Mouse (Mus musculus) embryo, embryonic 11 days (tissue): ENCODE measurements around the gene Tnrc6a.

ENCODE experiments used
- DNase-seq: peaks from one replicate; pipeline ENCODE4 v3.0.0-alpha.2; 2015

Tnrc6a gene

DNA sequence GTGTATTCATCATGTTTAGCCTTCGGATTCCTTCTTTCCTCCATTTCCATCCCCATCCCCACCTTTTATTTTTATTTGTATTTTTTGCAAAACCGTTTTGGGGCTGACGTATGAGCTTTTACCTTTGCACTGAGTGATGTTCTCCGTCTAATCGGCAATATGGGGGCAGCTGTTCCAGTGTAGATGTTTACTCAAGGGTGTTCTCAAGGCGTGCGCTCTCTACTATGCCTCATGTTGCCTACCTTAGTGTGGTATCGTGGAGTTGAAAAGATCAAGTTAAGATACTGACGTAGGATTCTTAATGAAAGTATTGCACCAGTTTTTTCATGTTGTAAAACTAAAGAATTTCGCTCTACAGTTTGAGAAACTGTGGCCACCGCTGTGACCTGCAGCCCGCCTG is 69.5 kb downstream of the Tnrc6a start:
- DNase-seq = no peak

DNA sequence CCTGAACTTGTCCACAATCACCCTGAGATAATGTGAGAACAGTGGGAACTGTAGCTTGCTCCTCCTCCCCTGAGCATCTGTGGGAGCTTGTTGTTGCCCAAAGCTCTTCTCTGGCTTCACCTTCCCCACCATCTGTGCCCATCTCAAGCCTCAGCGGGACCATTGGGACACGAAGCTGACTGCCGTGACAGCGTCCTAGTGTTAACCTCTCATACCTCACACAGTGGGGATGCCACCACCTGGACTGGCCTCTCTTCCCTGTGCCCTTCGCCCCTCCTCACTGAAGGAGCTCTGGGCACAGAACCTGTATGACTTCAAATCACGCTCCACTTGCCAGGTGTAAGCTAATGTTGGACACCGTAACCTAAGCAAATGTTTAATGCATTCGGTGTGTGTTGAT is 71.0 kb downstream of the Tnrc6a start:
- DNase-seq = no peak

DNA sequence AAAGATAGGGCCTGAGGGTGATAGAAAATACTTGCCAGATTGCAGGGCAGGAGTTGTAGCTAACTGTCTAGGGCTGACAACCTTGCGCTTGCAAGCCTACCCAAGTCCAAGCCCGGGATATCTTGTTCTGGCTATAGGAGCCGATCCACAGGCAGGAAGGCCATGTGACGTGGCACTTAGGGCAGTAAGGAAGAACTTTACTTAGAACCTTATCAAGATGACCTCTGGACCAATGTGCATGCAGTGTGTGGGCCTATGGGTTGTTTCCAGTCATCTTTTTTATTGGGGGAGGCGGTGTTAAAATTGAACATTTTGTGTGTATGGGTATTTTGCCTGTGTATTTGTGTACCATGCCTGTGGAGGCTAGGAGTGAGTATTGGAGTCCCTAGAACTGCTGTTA is 72.7 kb downstream of the Tnrc6a start:
- DNase-seq = no peak

DNA sequence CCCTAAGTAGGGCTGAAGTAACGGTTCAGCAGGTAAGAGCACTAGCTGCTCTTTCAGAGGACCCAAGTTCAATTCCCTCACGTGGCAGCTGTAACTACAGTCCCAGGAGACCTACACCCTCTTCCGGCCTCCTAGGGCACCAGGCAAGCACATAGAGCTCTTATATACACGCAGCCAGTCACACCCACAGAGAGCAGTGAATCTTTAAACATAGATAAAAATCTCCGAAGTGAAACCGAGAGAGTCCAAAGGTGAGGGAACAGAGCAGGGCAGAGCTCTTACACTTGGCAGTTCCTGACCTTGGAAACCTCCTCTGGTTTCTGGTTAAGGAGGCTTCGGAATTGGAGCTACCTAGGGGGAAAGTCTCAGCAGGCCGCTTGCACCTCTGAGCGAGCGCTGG is 75.0 kb downstream of the Tnrc6a start:
- DNase-seq = no peak

DNA sequence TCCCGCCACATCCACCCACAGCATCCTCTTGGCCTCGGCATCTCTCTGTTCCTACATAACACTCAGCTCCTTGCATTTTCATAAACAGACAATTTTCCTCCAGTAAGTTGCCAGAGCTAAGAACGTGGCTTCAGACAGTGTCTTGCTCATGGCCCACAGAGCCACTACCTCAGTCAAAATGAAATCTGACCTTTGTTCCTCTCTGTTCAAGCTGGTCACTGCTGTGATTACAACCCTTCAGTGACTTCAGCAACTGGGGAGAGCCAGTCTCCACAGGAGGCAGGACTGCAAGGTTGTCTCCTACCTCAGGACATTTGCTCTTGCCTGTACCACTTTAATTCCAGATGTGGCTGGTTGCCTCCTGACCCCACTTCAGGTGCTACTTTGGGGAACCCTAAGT is 75.5 kb downstream of the Tnrc6a start:
- DNase-seq = no peak

DNA sequence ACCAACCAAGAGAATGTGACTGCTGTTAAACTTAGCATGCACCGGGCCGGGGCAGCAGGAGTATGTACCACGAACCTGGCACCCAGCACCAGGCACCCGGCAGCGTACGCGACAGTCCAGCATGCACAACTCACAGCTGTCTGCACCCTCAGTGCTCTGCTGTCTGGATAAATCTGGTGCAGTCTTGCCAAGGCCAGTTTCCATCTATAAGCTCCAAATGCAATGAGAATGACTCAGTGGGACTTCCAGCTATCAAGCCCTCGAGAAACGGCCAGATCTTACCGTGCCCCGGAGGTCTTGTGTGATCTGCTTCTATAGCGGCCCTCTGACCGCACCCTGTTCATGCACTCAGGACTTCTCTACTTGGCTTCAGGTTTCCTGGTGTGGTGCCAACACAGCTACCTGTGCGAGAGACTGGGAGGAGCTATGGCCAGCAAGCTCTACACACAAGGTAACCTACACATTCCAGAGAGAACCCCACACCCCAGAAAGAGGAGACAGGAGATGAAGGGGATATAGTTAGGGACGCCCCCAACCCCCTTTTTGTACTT is 76.0 kb downstream of the Tnrc6a start:
- DNase-seq = no peak

DNA sequence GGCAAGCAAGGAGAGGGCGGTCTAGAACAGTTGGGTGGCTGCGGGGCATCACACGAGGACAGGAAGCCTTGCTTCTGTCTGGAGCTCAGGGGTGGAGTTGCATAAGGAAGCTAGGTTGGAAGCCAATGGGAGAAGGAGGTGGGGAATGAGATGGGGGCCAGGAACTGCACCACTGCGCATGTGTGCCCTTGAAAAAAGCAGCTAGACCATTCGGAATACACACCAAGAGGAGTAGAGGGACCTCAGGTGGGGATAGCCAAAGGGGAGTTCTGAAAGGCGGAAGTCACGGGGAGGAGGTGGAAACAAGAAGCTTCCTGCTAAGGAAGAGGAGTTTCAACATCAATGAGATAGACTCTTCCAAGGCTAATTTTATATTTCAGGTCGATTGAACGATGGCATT is 77.0 kb downstream of the Tnrc6a start:
- no peak for DNase-seq

DNA sequence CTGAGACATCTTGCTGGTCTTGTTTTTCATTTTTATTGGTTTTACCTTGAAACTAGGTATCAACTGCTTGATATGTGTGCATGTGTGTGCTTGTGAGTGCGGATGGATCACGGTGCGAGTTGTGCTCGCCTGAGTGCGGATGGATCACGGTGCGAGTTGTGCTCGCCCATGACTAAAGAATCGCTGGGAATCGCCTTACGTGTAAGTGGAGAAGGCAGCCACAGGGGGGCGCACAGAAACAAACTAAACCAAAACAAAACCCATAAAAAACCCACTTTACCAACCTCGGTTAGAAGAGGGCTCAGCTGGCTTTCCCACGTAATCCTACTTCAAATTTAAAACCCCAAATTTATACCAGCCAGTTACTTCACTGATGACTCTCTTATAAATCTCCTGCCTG is 81.6 kb downstream of the Tnrc6a start:
- DNase-seq = peak; percentile 76

DNA sequence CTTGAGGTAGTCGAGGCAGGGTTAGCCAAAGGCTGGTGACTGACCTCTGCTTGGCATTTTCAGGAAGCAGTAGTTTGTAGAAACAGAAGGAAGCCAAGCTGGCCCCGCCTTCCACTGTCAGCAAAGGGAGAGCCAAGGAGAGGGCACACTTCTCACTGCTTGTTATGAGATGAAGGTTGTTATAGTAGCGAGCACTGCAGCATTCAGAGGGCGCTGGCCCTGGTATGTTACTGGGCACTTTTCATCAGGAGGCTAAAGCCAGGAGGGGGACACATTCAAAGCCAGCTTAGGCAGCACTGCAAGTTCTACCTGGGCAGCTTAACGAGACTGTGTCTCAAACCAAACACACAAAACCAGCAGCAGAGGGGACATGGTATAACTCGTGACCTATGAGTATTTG is 83.9 kb downstream of the Tnrc6a start:
- no peak for DNase-seq

DNA sequence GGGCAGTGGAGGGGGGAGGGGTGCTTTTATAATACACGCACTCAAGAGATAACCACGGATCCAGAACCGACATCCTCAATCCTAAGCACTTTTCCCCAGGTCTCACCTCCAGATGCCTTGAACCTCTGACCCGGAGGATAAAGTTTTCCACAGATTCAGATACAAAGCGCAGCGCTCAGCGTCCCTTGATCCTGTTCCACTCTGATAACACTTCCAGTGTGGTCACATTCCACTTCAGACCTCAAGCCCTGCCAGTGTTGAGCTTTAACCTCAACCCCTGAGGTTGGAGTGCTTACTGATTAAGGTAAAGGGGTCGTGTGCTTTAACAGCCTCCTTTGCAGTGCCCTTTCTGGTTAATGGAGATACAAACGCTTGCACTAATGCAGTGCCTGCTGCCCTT is 86.2 kb downstream of the Tnrc6a start:
- DNase-seq = no peak

DNA sequence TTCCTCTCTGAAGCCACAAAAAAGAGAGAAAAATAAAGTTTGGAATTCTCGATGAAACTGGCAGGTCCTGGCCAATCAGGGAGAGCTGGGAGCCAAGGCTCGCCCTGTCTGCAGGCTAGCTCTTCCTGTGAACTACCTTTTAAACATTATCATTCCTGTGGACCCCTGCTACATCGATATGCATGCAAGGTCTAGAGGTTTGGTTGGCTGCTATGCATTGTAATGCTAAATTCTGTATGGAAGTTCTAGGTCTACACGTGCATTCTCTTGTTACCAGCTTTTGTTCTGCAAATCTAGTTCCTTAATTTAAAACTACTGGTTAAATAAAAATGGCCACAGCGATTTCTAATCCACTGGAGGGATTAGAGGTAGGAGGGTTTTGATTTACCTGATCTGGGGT is 87.8 kb downstream of the Tnrc6a start:
- DNase-seq = no peak

DNA sequence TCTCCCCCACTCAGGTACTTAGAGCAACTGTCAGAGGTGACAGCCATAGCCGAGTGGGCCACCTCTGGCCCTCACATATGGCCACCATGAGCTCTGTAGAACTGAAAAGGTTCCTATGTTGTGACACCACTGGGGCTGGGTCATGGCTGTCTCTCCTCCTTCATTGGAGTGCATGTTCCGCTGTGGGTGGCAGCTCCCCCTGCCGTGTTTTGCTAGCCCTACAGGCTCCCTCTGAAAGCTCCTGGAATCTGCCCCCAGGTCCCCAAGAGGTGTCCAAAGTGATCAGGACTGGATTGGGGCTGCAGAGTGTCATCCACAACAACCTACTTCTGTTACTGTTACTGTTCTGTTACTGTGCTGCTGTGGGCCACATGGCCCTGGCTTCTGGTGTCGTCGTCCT is 88.6 kb downstream of the Tnrc6a start:
- no peak for DNase-seq

DNA sequence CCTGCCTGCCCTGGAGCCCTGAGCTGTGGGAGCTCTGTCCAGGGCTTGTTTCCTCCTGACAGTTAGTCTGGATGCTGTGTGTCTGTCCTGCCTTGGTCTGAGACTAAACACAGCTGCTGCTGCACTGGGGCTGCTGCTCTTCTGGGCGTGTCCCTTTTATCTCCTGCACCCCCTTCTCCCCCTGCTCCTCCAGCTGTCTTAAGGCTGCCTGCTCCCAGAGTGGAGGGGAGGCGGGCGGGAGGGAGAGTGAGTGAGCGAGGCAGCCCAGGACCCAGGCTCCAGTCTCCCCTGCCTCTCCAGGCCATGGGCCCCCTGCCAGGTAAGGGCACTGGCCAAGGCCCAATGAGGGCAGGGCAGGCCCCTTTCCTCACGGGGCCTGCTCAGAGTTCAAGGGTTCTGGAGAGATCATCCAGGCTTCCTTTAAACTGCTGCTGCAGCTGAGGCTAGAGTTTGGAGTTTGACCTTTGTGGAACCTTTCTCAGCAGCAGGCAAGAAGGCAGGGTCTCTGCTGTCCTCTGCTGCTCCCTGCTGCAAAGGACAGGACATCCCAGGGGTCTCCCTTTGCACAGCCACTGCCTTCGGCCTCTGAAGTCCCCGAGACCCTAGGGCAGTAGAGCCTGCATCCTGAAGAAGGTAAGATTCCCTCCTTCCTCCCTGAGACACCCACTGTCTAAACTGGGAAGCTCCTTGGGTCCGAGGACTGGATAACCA is 90.8 kb downstream of the Tnrc6a start, which contains the start of gene Slc5a11:
TSS of gene Slc5a11 (plus strand) at position 416 of the 711 bp plus-strand sequence.
- peak; percentile 29 for DNase-seq

DNA sequence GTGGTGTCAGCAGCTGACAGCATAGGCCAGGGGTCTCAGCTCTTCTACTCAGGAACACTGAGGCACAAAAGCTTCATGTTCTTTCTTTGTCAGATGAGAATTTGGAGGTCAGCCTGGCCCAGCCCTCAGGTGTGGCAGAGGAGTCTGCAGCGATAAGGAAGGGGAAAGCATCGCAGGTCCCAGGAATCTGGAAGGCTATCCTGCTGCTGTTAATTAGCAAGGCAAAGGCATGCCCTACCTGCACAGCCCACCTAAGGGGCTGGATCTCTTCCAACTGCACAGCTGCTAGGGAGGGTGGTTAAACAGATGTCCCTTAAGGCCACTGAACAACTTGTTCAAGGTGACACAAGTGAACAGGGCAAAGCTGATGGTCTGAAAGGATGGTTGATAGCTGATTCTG is 91.5 kb downstream of the Tnrc6a start:
- no peak for DNase-seq

DNA sequence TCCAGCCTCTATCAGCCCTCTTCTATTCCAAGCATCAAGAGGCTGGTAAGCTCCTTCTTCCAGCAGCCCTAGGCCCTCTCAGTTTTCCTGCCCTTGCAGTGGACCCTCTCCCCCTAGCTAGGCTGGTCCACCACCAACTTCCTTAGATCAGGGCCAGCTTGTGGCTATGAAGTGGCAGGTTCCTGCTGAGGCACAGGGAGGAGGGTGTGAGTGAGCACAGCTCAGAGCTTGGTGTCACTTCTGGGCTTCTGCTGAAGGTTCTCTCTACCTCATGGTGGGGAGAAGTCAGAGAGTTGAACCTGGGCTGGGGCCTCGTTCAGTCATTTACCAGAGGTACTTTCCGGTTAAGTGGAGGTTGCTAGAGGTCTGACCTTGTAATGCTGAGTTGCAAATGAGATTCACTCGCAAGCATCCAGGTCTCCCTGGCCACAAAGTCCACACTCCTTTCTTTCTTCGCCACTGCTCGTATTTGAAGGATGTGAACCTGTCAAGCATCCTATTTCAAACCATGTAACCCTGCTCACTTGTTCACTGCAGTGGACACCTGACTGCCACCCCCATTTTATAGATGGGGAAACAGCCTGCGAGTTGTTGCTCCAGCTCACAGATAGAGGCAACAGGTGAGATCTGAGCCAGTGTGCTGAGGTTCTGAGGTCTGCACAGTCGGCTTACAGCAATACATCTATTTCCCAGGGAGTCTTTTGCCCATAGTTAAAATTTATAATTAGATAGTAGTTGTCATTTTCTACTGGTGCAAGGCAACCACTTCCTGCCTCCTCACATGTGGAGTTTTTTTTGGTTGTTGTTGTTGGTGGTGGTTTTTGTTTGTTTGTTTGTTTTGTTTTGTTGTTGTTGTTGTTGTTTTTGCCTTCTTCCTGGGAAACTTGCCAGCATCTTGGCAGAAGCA is 94.0 kb downstream of the Tnrc6a start:
- no peak for DNase-seq

DNA sequence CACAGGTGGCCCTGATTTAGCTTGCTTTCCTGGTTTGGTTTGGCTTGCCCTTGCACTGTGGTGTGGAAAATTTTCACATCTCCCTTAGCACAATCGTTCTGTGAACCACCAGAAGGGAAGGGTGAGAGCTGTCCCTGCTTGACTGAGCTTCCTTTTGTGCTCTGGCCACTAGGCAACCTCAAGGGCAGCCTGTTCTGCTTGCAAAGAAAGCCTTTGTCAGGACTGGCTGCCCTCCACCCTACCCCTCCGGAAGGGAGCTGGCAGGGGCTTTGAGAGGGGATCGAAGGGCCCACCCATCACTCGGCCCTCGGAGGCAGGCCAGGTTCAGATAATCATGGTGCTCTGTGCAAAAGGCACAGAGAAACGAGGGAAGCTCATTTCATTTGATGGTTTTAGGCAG is 94.9 kb downstream of the Tnrc6a start:
- DNase-seq = peak; percentile 29

DNA sequence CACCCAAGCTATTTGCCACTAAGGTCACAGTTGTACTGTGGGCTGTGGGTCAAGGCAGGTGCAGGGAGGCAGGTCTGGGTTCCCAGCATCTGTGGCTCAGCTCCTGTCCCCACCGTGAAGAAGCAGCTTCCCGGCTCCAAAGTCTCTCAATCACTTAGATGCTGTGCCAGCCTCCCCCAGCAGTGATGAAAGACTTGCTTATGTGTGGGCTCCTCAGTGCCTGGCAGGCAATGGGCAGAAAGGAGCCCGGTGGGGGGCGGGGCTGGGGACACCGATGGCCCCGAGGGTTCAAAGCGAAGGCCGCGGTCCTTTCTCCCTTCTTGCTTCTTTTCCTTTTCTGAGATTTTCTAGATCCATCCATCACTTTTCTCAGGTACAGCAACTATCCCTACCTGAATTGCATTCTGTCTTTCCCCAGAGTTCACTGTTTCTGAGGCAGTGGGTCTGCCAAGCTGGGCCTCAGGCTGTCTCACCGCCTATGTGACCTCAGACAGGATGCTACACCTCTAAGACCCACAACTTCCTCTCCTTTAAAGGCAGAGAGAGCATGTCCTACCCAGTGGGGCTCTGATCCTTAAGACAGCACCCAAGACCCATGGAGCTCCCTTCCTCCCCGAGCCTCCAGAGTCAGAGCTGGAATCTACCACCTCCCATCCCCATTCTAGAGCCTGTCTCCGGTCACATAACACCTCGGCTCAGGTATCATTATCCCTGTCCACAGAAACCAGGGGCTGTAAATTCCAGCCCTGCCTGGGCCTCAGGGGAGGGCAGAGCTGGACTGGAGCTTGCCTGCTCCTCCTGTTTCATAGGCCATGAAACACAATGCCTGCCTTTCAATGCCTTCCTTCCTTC is 96.3 kb downstream of the Tnrc6a start:
- DNase-seq = no peak

DNA sequence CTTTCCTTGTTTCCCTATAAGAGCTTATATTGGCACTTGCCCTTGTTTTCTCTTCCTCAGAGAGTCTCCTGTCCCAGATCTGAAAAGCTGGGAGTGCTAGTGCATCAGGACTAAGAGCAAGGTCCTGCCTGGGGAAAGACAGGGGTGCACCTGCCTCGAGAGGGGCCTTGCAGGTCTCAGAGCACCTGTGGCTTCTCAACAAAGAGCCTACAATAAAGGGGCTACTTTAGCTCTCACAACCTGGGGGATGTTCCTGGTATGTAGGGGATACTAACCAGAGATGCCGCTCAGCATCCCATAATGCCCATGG is 96.9 kb downstream of the Tnrc6a start:
- DNase-seq = no peak

DNA sequence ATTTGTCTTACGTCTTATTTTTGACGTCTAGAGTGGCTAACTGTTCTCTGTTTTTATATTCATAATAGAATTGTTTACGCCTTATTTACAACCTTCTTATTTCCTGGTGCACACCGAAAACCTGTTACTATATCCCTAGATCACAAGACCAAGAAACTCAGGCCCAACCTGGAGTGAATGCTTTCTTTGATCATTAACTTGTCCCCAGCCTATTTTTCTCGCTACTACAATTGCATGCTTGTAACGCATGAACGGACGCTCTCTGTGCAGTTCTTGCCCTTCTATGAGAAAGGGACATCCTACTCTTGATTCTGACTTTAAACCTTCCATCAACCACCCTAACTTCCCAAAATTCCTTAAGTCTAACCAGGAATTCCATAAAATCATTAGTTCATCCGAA is 100.4 kb downstream of the Tnrc6a start:
- no peak for DNase-seq

DNA sequence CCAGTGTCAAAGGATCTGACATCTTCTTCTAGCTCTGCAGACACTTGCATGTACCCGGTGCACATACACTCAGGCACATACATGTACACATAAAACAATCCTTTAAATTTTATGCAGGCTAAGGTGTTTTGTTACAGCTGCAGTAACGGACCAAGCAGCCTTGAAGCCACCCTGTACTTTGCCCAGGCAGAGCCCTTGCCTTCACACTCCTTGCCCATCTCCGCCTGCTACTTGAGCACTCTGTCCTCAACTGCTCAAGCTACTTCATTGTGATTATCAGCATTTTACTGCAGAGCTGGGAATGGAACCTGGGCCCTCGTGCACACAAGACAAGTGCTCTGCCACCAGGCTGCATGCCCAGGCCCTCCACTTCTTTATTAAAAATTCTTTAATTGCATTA is 101.5 kb downstream of the Tnrc6a start:
- DNase-seq = no peak

DNA sequence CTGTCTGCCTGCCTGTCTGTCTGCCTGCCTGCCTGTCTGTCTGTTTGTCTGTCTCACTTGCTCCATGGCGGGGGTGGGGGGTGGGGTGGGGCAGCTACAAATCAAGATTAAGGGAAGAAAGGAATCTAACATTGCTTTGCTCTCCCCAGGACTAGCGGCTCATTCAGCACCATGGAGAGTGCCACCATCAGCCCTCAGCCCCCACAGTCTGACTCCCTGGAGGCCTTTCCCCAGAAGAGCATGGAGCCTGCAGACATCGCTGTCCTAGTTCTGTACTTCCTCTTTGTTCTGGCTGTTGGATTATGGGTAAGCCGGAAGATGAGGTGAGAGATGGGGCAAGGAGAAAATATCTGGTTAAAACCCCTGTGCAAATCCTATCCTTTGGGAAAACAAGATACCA is 111.8 kb downstream of the Tnrc6a start:
- DNase-seq = peak; percentile 62

DNA sequence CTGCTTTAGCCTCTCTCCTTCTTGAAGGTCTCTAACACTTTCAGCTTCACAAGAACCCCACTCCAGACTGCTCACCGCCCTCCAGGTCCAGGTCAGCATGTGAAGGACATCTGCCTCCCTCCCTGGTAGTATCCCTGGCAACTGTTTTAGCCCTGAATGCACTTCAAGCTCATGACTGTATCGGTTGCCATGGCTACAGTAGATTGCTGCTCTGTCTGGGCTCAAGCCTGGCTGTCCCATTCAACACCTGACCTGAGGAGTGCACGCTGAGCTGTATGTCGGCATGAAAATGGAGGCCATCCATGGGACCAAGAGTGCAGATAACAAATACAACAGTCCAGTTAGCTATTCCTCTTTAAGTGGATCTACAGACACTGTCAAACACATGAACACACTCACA is 114.9 kb downstream of the Tnrc6a start:
- DNase-seq = peak; percentile 14

DNA sequence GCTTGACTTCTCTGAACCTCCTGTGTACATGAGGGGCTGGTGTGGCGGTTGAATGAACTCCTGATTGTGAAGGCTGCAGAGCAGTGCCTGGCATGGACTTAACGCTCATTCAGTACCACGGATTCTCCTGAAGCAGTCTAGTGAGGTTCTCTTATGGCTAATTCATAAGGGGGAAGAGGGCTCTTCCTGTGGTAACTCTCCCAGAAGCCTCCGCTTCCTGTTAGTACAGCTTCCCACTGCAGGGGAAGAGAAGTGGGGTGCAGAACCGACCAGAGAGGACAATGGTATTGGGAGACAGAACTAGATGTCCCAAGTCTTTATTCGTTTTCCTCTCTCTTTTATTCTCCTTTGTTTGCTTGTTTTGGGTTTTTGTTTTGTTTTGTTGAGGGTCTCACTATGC is 116.4 kb downstream of the Tnrc6a start:
- no peak for DNase-seq
